Mouse (Mus musculus) hindbrain, postnatal 0 days (tissue): ENCODE results near the gene Plxna2. TPM values are rescaled to one million over a fixed set of nuclear protein-coding genes. Genes with fewer than 3 reads are reported as not detected.

Experiments
- ATAC-seq: fragments of 200-750 bp; cut with Nextera tagmentation; 2 replicates; pipeline ENCODE4 v1.8.0; 2017; ENCODE audit warnings: mild to moderate bottlenecking, moderate TSS enrichment, moderate library complexity
- DNase-seq: peaks from one replicate; pipeline ENCODE4 v3.0.0-alpha.2; 2015; ENCODE audit warnings: low spot score
- H3K27ac ChIP-seq: fragments of 300-500 bp; sonication (generic); 2 replicates; pipeline ENCODE4 v1.5.1; 2014; ENCODE audit warnings: mild to moderate bottlenecking
- H3K27me3 ChIP-seq: fragments of 300-500 bp; sonication (generic); 2 replicates; pipeline ENCODE4 v1.6.1; 2014; ENCODE audit warnings: low read length, mixed read lengths; ENCODE audit not compliant: insufficient read depth
- H3K36me3 ChIP-seq: fragments of 300-500 bp; sonication (generic); 2 replicates; pipeline ENCODE4 v1.6.1; 2014; ENCODE audit warnings: low read length, mixed read lengths; ENCODE audit not compliant: insufficient read depth
- H3K4me1 ChIP-seq: fragments of 300-500 bp; sonication (generic); 2 replicates; pipeline ENCODE4 v1.6.1; 2014; ENCODE audit warnings: antibody characterized with exemption, low read length, mixed read lengths; ENCODE audit not compliant: insufficient read depth
- H3K4me2 ChIP-seq: fragments of 300-500 bp; sonication (generic); 2 replicates; pipeline ENCODE4 v1.6.1; 2014; ENCODE audit warnings: low read depth, mild to moderate bottlenecking, low read length, moderate library complexity, mixed read lengths
- H3K4me3 ChIP-seq: fragments of 300-500 bp; sonication (generic); 2 replicates; pipeline ENCODE4 v1.5.1; 2014; ENCODE audit warnings: low read length
- H3K9ac ChIP-seq: fragments of 300-500 bp; sonication (generic); replicated peaks from 2 replicates; pipeline ENCODE4 v1.6.1; 2014; ENCODE audit warnings: mild to moderate bottlenecking, low read length, moderate library complexity, mixed read lengths
- H3K9me3 ChIP-seq: fragments of 300-500 bp; sonication (generic); 2 replicates; pipeline ENCODE4 v1.6.1; 2016; ENCODE audit warnings: low read length, mixed read lengths
- CTCF ChIP-seq: IDR thresholded peaks from 2 replicates; pipeline ENCODE4 v1.5.1; 2016; ENCODE audit warnings: antibody characterized with exemption, control low read depth, low read depth
- WGBS: fragments of 180-500 bp; shearing (Covaris S2); extraction: QIAGEN DNeasy Blood & Tissue Kit; methylation state at CpG from one replicate; pipeline ENCODE4 v1.1.7; 2014; 5-methylcytosine and 5-hydroxymethylcytosine counted together
- polyA plus RNA-seq: library from polyadenylated mRNA; unstranded; fragments of >200 nt; fragmentation: Nextera tagmentation; extraction: Ambion mirVana; gene quantifications from 2 replicates; pipeline ENCODE4 v1.2.1, GENCODE M21; 2015
- total RNA-seq: library from RNA; depleted of rRNA; stranded (reverse); fragments of >200 nt; gene quantifications from 2 replicates; pipeline ENCODE4 v1.2.3, GENCODE M21; 2014; rRNA removed

Gene Plxna2
- total RNA-seq (48.2 and 52.0 TPM in 2 replicates), polyA plus RNA-seq (11.1 and 11.7 TPM in 2 replicates)

DNA sequence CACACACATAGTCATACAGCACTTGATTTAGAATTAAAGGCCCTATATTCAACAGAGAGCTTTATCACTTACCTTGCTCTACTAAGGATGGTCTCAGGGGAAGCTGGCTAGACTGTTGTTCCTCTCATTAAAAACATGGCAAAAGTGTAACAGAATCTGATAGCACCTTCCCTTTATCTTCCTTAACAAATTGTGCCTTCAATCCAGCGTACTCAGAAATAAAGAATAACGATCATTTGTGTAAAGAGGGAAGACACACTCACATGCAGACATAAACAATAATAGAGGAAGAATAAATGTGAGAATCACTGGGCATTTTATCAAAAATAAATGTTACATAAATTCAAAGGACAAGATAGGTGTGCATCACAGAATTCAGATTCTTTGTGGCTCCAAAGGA lies at the start of gene Plxna2:
TSS of gene Plxna2 (plus strand) at position 301 of the 400 bp plus-strand sequence.
- H3K4me2 ChIP-seq = peak within 1 kb of the TSS; percentile 93
- H3K4me1 ChIP-seq = peaks cover 22% of the 10 kb centered on the region; the same call in 1 of the 2 replicates
- peak within 1 kb of the TSS; percentile 87 for H3K27ac ChIP-seq
- no peaks in the 10 kb centered on the region for H3K36me3 ChIP-seq
- 92% methylated on average over 2 of the region's 2 CpGs for WGBS
- no peaks in the 10 kb centered on the region for H3K9me3 ChIP-seq
- H3K9ac ChIP-seq = no peak within 1 kb of the TSS; the same call in 1 of the 2 replicates
- no peak for ATAC-seq
- DNase-seq = no peak
- peak within 1 kb of the TSS; percentile 91 for H3K4me3 ChIP-seq
- TF ChIP-seq CTCF = no peak
- no peaks in the 10 kb centered on the region for H3K27me3 ChIP-seq

DNA sequence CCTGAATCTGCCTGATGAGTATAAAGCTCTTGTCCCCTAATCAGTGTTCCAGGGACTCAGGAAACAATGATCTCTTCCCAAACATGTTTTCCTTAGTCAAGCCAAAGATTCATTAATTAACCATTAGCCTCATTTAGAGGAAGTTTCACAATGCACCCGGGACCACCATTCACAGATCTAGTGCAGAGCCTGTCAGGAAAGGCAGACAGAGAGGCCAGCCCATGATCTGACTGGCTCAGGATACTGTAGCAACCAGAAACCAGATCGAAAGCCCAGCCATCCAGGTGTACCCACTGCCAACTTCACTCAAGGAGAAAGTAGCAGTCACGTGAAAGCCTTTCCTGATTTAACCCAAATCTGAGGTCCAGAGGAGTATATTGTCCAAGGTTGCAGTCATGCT lies 44.1 kb upstream of the Plxna2 start:
- no peaks in the 10 kb centered on the region for H3K4me1 ChIP-seq
- no peaks in the 10 kb centered on the region for H3K36me3 ChIP-seq
- H3K4me3 ChIP-seq = no peak overlapping the region
- no peak overlapping the region for H3K9ac ChIP-seq
- H3K4me2 ChIP-seq = no peak overlapping the region
- 39% methylated on average over 3 of the region's 3 CpGs for WGBS
- H3K27ac ChIP-seq = no peak overlapping the region
- no peak for DNase-seq
- no peak for ATAC-seq
- no peaks in the 10 kb centered on the region for H3K27me3 ChIP-seq
- TF ChIP-seq CTCF = no peak
- H3K9me3 ChIP-seq = no peaks in the 10 kb centered on the region

GRCm38 (mm10) chr1:194578270-194578669 lies 39.7 kb upstream of the Plxna2 start:
- H3K4me2 ChIP-seq = no peak overlapping the region
- 55% methylated on average over 3 of the region's 3 CpGs for WGBS
- TF ChIP-seq CTCF = no peak; the same call in 1 of the 2 replicates
- H3K27me3 ChIP-seq = no peaks in the 10 kb centered on the region
- no peaks in the 10 kb centered on the region for H3K36me3 ChIP-seq
- no peak overlapping the region for H3K4me3 ChIP-seq
- H3K9me3 ChIP-seq = no peaks in the 10 kb centered on the region
- no peak overlapping the region for H3K27ac ChIP-seq
- peak; percentile 84 for DNase-seq
- H3K9ac ChIP-seq = no peak overlapping the region
- no peaks in the 10 kb centered on the region for H3K4me1 ChIP-seq
- ATAC-seq = peak; percentile 86

DNA sequence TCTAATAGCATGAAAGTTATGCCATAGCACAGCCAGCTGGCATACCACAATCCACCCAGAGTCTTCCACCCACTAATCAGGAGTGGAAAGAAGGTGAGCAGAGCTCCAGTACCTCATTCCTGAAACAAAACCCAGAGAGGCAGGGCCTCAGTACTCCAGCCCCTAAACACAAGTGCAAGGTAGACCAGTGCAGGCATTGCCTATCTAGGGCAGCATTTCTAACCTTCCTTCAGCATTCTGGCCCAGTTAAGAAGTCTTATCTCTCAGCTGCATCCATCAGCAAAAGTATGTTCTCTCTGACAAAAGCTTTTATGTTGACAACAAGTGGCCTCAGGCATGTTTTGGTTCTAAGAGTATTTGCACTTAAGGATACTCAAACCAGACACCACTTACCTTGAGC lies 37.5 kb upstream of the Plxna2 start:
- Histone ChIP-seq H3K9me3 (no peaks in the 10 kb centered on the region), H3K4me1 (no peaks in the 10 kb centered on the region), H3K4me2 (no peak overlapping the region), H3K36me3 (no peaks in the 10 kb centered on the region), H3K4me3 (no peak overlapping the region), H3K27me3 (no peaks in the 10 kb centered on the region), H3K27ac (no peak overlapping the region), H3K9ac (no peak overlapping the region)
- DNase-seq = no peak
- no peak for TF ChIP-seq CTCF
- ATAC-seq = no peak

DNA sequence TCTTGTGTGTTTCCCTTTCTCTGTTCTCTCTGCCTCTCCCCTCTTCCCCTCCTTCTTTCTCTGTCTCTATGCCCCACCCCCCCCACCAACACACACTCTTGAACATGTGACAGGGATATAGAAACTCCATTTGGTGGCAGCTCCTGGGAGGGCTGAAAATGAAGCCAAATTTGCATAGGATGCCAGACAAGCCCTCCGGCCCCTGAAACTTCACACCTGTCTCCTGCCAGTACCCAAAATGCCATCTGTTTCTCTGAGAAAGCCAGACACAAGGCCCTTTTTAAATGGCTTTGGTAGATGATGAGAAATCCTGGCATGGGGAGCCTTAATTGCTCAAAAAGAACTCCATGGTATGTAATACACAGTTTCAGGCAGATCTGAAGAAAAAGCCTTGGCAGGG lies 31.3 kb upstream of the Plxna2 start:
- DNase-seq (peak; percentile 65), ATAC-seq (peak; percentile 44; the same call in 1 of the 2 replicates)
- no peaks in the 10 kb centered on the region for H3K36me3 ChIP-seq
- TF ChIP-seq CTCF = no peak
- WGBS = 50% methylated on average over 1 of the region's 1 CpGs
- no peak overlapping the region; the same call in 1 of the 2 replicates for H3K27ac ChIP-seq
- no peak overlapping the region for H3K4me2 ChIP-seq
- no peaks in the 10 kb centered on the region for H3K27me3 ChIP-seq
- no peaks in the 10 kb centered on the region for H3K9me3 ChIP-seq
- H3K4me3 ChIP-seq = no peak overlapping the region
- H3K4me1 ChIP-seq = peaks cover 16% of the 10 kb centered on the region
- H3K9ac ChIP-seq = no peak overlapping the region

DNA sequence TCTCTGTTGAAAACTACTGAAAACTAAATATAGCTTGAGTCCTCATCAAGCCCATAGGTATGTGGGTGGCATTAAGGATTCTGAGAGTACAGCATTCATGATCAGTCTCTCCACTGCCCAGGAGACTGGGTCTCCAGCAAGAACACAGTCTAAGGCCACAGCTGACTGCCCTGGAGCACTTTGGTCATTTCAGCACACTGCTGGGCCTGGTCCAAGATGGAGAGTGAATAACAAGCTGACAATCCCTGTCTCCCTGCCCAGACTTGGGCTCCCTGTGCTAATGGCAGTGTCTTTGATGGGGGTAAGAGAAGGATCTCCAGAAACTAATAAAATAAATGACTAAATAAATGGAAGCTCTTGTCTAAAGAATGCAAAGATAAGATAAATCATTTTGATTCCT lies 30.5 kb upstream of the Plxna2 start:
- H3K4me2 ChIP-seq = no peak overlapping the region
- no peaks in the 10 kb centered on the region for H3K27me3 ChIP-seq
- H3K4me3 ChIP-seq = no peak overlapping the region
- H3K9ac ChIP-seq = no peak overlapping the region
- peak; percentile 78 for DNase-seq
- H3K27ac ChIP-seq = no peak overlapping the region
- no peaks in the 10 kb centered on the region for H3K9me3 ChIP-seq
- ATAC-seq = peak; percentile 84
- no peaks in the 10 kb centered on the region for H3K36me3 ChIP-seq
- H3K4me1 ChIP-seq = peaks cover 16% of the 10 kb centered on the region
- TF ChIP-seq CTCF = no peak

DNA sequence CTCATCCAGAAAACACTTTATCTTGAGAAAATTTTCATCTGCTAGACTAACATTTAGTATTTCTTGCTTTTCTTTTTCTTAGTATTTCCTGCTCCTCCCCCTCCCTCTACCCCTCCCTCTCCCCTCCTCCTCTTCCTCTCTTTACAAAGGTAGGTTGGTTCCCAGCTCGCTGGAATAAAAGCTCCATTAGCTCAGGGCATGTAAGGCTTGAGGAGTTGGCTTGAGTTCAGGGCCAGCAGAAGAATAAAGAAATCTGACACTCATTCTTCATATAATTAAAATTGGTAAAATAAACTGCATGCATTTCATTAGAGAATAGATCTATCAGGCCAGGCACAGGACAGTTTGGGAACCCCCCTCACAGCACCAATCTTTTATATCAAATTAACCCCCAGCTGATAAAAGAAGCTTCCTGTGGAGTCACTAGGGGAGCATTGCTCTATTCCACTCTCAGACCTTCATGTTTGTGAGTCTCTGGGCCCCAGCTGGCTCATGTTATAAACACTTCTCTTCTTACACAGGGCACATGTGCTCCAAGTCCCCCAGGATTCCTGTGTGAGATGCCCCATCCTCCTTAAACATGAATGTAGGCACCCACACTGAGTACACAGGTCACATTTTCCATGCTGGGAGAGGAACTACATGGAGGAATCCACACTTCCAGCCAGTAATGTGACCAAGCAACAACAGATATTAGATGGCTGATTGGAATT lies 29.9 kb upstream of the Plxna2 start:
- DNase-seq (no peak), ATAC-seq (no peak)
- TF ChIP-seq CTCF = no peak
- Histone ChIP-seq H3K9ac (no peak overlapping the region), H3K27ac (no peak overlapping the region), H3K27me3 (no peaks in the 10 kb centered on the region), H3K4me1 (peaks cover 16% of the 10 kb centered on the region), H3K36me3 (no peaks in the 10 kb centered on the region), H3K4me3 (no peak overlapping the region), H3K4me2 (no peak overlapping the region), H3K9me3 (no peaks in the 10 kb centered on the region)
- WGBS = 19% methylated on average over 1 of the region's 1 CpGs
